Mouse (Mus musculus) stomach, postnatal 0 days (tissue): Measurements from ENCODE around the gene Nckap5l.

Experiments
- CTCF ChIP-seq: IDR thresholded peaks from 2 replicates; pipeline ENCODE4 v1.5.1; 2016; ENCODE audit warnings: antibody characterized with exemption, low read depth, mild to moderate bottlenecking, moderate library complexity
- EP300 ChIP-seq: optimal IDR thresholded peaks from 2 replicates; pipeline ENCODE3; 2016; ENCODE audit warnings: antibody characterized with exemption

DNA sequence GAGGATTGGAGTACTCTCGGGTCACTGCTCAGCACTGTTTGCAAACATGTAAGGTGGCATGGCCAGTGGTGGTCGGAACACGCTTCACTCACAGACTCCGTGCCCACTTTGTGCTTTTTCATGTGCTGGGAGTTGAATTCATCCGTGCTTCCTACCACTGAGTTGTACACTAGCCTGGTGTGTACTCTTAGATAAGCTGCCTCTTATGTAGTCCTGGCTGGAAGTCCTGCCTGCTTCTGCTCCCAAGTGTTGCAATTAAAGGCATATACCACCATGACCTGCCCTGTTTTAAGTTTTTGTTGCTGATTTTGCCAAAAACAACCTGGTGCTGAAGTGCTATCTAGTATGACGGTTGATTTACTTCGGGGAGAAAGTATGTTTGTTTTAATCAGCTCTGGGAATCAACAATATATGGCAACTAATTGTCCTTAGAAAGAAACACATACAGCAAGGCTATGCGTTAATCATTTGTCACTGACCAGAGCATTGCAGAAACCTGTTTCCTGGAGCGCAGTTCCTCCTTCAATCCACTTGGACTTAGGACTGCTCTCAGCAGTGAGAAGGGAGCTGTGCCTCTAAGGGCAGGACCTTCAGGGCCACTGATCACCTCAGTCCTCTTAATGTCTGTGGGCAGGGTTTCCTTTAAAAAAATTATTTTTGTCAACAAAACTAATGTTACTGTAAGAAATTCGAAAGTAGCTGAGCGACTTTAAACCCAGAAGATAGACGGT, 54.2 kb downstream of the Nckap5l start:
- TF ChIP-seq EP300 (no peak), CTCF (no peak)
